Mouse (Mus musculus) ES-E14 (cell line): ENCODE data around the gene Atox1.

Source experiments
- CHD2 ChIP-seq: IDR thresholded peaks from 2 replicates; pipeline ENCODE4 v1.6.1; 2014; ENCODE audit warnings: mild to moderate bottlenecking, low read depth, low read length, inconsistent platforms
- HCFC1 ChIP-seq: IDR thresholded peaks from 2 replicates; pipeline ENCODE4 v1.6.1; 2012; ENCODE audit warnings: low read length, inconsistent platforms, borderline replicate concordance; ENCODE audit not compliant: insufficient read depth
- MAFK ChIP-seq: IDR thresholded peaks from 2 replicates; pipeline ENCODE4 v1.6.1; 2014; ENCODE audit warnings: mild to moderate bottlenecking, low read depth, low read length, inconsistent platforms; ENCODE audit not compliant: insufficient read depth
- ZC3H11A ChIP-seq: IDR thresholded peaks from 2 replicates; pipeline ENCODE4 v1.6.1; 2012; ENCODE audit warnings: low read depth, mild to moderate bottlenecking, inconsistent platforms, low read length, borderline replicate concordance
- ZNF384 ChIP-seq: IDR thresholded peaks from 2 replicates; pipeline ENCODE4 v1.6.1; 2012; ENCODE audit warnings: low read depth, low read length, inconsistent platforms

DNA sequence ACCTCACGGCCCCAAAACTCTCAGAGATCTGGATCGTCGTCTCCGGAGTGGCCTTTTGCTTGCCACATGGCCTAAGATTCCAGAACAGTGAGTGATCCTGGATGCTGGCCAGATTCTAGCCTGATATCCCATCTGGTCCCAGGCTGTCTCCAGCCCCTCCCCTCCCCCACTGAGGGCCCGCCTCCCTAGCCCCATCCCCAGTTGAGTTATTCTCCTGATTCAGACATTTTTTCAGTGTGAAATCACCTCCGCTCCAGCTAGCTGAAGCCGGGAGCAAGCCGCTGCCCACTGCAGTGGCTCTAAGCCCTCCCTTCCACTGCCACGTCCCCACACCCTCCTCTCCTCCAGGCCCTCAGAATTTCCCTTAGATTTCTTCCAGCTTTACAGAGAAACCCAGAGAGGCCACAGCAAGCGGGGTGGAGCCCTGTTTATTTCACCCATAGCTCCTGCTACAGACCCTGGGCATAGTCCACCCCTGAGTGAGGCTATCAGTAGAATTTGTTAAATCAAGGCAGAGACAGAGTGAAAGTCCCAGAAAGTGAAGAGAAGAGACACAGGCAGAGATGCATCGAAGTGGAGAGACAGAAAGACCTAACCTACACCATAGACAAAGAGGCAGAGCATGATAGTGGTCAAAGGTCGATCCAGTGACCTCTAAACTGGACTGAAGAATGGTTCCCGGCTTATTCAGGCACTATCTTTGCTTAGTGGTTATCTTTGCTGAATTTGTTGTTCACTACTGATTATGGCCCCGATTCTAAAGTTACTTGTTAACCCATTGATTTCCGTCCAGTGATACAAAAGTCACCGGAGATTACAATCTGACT, 32.6 kb downstream of the Atox1 start:
- TF ChIP-seq ZC3H11A (no peak), CHD2 (no peak), HCFC1 (no peak), ZNF384 (no peak), MAFK (no peak)
